Mouse (Mus musculus): ENCODE results near the gene Pde10a. TPM values are rescaled to one million over a fixed set of nuclear protein-coding genes. Genes with fewer than 3 reads are reported as not detected.

Gene Pde10a
- total RNA-seq, 2 experiments from 2014 or later, result 12.4 to 20.0 TPM

DNA sequence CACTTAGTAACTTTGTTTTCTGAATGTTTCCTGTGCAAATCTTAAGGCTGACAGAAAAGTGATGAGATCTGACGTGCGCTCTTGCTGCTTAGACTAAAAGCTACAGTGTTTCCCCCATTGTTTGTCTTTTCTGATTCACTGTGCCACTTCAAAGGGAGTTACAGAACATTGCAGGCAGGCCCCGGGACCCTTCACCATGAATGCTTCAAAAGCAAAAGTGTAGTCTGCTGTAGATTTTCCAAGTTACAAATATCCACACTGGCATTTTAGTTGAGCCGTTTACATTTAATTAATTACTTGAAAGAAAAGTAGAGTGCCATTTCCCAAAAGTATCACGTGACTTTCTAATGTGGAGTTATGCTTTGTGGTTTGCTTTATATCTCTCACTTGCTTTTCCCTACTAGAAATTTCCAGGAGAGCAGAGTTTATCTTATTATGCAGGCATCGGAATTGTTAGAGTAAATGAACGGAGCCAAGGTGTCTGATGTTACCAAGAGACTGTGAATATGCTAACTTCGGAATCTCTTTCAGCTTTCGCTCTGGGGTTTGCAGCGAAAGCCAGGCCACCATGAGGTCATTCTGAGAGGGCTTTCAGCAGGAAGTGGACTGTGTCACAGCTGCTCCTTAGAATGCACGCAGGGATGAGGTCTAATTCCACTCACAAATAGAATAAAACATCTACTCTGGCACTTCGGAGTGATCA lies 447.1 kb downstream of the Pde10a start:
- DNase-seq, result no peak

DNA sequence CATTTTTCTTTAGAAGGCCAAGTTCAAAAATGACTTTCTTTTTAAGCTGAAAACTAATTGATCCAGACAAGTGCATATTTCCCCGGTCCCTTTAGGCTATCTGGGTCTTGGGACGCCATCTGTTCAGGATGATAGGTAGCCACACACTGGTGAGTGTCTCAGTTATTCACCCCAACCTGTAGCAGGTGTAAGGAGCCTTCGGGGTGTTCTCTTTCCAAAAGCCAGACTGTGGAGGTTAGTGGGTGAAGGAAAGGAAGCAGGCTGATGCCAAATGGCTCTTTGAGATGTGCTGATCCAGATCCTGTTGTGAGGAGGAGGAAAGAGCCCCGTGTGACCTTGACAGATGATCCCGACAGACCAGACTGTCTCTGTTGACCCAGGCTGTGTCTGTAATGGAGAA lies 448.2 kb downstream of the Pde10a start:
- no peak for DNase-seq

- DNase-seq, result no peak
These were observed 449.3 kb downstream of the Pde10a start for GRCm38 (mm10) chr17:8974423-8974822.

DNA sequence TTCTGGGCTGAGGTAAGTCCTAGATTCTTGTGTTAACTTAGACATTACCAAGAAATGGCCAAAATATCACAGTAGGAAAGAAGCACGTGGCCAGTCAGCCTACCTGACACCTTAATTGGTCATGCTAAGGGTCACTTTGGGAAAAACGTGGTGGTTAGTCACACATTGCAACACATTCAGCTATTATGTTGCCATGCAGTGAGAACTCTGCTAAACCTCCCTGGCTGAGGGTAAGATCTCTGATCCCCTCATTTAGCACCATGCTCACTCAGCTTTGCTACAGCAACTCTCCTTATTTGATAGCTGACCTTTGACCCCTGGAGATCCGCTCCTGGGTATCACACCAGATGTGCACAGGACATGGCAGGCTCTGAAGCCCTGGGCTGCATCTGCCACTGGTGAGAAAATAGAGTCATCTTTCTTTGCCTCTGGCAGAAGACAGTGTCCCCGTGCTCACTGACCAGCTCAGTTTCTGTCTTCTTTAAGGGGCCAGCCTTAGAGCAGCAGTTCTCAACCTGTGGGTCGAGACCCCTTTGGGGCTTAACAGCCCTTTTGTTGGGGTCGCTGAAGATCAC lies 449.7 kb downstream of the Pde10a start:
- no peak for DNase-seq

- no peak for DNase-seq
These were observed 451.6 kb downstream of the Pde10a start for GRCm38 (mm10) chr17:8976745-8977144.

- no peak for DNase-seq
These were observed 452.1 kb downstream of the Pde10a start for GRCm38 (mm10) chr17:8977271-8977670.

DNA sequence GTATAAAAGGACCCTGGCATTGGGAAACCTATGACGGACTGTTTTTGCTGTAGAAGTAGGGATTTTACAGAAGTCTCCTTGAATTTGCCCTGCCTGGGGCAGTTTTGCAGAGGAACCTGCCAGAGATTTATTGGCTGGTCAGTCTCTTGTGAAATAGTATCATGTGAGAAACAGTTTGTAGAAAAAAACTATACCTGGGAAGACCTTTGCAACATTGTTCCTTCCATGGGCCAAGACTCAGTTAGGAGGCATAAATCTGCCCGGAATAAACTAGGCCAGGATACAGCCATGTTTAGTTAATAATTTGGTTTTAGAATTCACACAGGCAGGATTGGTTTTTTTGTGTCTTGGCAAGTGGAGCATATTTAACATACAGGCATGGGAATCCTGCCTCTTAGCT lies 458.4 kb downstream of the Pde10a start:
- DNase-seq, result no peak

GRCm38 (mm10) chr17:8985714-8986113 lies 460.5 kb downstream of the Pde10a start:
- DNase-seq, result no peak

GRCm38 (mm10) chr17:8986551-8986950 lies 461.4 kb downstream of the Pde10a start:
- DNase-seq, result no peak

DNA sequence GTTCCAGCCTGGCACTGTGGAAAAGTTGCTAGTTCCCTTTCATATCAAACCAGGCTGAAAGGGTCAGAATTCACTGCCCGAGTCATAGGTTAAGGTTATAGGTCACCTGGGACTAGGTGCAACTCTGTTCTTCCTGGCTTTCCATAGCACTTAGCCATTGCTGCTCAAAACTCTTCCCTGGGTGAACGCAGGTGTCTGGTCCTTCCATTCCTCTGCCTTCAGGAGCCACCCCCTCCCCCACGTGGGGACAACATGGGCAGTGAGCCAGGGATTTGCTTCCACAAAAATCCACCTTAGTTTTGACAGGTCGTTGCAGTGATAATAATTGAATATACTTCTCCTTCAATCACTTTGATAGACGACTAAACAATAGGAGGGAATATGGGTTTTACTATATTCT lies 462.2 kb downstream of the Pde10a start:
- no peak for DNase-seq

- DNase-seq, result peak; percentile 94
These were observed 463.1 kb downstream of the Pde10a start, which contains the start of gene 1700010I14Rik for GRCm38 (mm10) chr17:8988119-8988807. 1700010I14Rik (plus strand) TSS chr17:8988333.

DNA sequence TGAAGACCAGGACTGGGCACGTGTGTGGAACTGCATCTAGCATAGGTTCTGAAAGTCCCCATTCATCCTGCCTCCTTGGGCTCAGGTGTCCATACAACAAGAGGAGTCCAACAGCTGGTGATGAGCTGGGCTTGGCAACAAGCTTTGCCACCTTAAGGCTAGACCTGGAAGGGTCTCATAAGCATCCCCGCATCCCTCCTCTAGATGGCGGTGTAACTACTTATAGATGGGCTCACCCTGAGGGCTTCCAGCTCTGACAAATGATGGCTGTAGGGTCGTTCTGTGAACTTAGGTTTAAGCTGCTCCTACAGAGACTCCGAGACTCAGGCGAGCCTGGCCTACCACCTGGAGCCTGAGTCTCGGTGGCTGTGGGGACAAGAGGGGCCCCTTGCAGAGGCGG lies 466.0 kb downstream of the Pde10a start:
- peak; percentile 15 for DNase-seq

DNA sequence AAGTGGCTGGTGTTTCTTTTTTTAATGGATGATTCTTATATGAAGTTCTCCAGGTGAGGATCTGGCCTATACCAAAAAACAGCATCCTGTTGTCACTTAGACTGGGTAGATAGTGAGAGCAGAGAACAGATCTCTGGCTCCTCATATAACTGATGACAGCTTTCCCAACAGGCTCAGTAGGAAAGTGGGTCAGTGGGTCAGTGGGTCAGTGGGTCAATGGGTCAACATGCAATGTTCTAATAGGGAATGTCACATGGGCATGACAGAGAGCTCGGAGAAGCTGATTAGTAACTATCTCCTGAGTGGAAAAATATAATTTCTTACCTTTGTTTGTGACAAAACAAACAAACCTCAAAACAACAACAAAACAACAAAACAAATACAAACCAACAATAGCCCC lies 470.2 kb downstream of the Pde10a start:
- peak; percentile 15 for DNase-seq

DNA sequence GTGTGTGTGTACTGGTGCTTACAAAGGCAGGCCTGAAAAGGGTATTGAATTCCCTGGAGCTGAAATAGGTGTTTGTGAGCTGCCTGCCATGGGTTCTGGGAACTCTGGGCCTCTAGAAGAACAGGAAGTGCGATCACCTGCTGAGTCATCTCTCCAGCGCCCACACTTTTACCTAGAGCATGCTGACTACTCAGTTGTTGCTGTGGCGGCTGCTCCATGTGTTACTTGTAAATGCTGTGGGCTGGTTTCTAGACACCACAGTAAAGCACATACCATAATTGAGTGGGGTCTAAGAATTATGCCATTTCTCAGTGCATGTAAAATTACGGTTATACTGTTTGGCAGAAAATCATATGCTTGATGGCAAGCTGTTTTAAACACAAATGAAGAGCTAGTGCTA lies 477.3 kb downstream of the Pde10a start:
- no peak for DNase-seq

- no peak for DNase-seq
These were observed 479.3 kb downstream of the Pde10a start for GRCm38 (mm10) chr17:9004516-9004915.

DNA sequence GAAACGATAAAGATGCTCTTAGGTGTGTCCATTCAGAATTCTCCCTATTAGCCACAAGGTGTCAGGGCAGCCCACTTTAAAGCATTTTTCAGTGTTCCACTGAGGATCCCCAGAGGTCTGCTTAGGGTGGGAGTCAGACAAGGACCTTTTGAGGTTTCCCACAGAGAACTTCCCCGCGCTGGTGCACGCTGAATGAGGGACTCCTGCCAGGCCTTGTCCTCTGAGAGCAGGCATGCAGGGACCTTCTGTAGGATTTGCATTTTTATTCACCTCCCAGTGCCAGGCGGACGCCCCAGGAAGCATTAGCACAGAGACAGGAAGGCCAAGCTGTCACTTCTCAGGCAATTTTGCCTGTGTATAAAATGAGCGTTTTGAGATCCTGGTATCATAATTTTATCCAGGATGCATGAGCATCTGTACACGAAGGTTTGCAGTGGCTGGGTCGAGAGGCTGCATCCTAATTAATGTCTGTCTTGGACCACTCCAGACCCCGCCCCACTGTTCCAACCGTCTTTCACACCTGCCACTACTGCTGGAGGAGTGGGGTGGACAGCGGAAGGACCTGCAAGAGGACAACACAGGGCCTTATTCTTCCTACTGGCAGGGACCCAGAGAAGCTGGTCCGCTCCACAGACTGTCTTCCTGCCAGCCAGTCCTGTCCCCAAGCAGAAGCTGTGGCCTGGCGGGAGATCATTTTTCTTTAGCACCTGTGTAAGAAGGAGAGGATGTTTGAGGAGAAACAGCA lies 498.2 kb downstream of the Pde10a start:
- DNase-seq, result no peak

DNA sequence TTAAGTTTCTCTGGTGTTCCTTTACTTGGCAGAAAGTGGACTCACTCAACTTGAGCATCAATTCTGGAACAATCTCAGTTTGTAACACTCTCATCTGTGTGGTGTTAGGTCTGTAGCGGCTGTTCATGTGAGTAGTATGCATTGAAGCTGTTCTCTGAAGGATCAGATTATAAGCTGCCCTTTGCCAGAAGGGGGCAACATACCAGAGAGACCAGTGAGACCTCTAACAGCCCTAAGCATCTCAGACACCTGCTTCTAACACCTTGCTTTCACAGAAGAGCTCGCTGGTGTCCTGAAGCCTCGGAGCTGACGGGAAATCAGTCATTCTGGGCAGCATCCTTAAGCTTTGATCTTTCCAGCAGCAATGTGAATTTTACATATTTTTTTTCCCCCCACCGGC lies 505.0 kb downstream of the Pde10a start:
- DNase-seq, result no peak

DNA sequence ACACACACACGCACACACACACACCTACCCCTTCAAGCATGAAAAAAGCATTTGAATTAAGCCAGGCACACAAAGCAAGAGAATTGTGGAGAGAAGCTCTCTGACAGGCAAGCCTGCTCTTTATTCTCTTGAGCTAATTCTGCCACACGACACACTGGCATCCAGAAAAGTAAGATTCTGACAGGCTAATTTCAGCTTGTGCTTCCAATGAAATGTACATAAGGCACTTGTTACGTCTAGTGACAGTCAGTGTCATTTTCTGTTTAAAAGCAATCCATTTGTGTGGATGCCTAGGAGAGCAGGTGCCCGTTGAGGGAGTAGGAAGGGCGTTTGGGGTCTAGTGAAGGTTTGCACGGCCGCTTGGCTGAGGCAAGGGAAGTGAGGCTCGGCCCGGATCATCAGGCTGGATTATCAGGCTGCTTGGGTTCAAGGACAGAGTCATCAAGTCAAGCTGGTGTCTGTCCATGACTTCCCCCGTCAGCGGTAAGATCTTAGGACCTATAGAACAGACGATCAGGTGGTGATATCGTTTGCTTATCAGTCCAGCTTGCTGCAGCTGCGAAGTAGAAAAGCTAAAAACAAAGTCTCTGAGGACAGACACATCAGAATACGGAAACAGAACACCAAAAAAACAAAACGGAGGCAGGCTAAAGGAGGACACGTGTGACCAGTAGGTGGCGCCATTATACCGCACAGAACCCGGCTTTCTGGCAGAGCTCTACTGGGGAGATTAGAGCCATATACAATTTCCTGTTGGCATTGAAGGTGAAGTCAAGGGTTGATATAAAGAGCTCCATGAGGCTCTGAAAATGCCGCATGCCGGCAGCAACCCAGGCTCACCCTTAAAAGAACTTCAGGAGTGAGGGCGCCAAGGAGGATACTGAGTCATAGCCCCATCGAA lies 506.3 kb downstream of the Pde10a start:
- peak; percentile 87 for DNase-seq

GRCm38 (mm10) chr17:9032362-9033044 lies 507.3 kb downstream of the Pde10a start:
- DNase-seq, result no peak

GRCm38 (mm10) chr17:9033511-9033910 lies 508.3 kb downstream of the Pde10a start:
- DNase-seq, result no peak

Data from adrenal gland, postnatal 10 days (tissue).